Mouse (Mus musculus) lung, embryonic 15.5 days (tissue): ENCODE measurements at regions not wholly inside any gene's neighbourhood (a gene's known extent, or its start where the extent isn't known, plus 50 kb on each side); places are given as distances from the start of the nearest gene placed in this dataset.

Experiments
- ATAC-seq: fragments of 200-750 bp; cut with Nextera tagmentation; 2 replicates; pipeline ENCODE4 v1.8.0; 2017; ENCODE audit warnings: moderate number of reproducible peaks, borderline replicate concordance; ENCODE audit not compliant: low FRiP score, low TSS enrichment; ENCODE audit errors: extremely low read depth
- H3K27ac ChIP-seq: fragments of 300-500 bp; sonication (generic); 2 replicates; pipeline ENCODE4 v1.5.1; 2015; ENCODE audit warnings: moderate library complexity, mild to moderate bottlenecking, inconsistent platforms
- H3K27me3 ChIP-seq: fragments of 300-500 bp; sonication (generic); 2 replicates; pipeline ENCODE4 v1.6.1; 2015; ENCODE audit warnings: inconsistent platforms
- H3K36me3 ChIP-seq: fragments of 300-500 bp; sonication (generic); 2 replicates; pipeline ENCODE4 v1.6.1; 2015; ENCODE audit warnings: inconsistent platforms
- H3K4me1 ChIP-seq: fragments of 300-500 bp; sonication (generic); 2 replicates; pipeline ENCODE4 v1.6.1; 2015; ENCODE audit warnings: inconsistent platforms
- H3K4me2 ChIP-seq: fragments of 300-500 bp; sonication (generic); 2 replicates; pipeline ENCODE4 v1.6.1; 2015; ENCODE audit warnings: inconsistent platforms, mild to moderate bottlenecking, moderate library complexity
- H3K4me3 ChIP-seq: fragments of 300-500 bp; sonication (generic); 2 replicates; pipeline ENCODE4 v1.5.1; 2015; ENCODE audit warnings: mild to moderate bottlenecking, inconsistent platforms
- H3K9ac ChIP-seq: fragments of 300-500 bp; sonication (generic); 2 replicates; pipeline ENCODE4 v1.6.1; 2015; ENCODE audit warnings: inconsistent platforms
- H3K9me3 ChIP-seq: fragments of 300-500 bp; sonication (generic); 2 replicates; pipeline ENCODE4 v1.6.1; 2016; ENCODE audit warnings: inconsistent platforms
- WGBS: fragments of 180-500 bp; shearing (Covaris S2); methylation state at CpG from one replicate; pipeline ENCODE4 v1.1.7; 2015; 5-methylcytosine and 5-hydroxymethylcytosine counted together

GRCm38 (mm10) chr13:58716584-58716983 is 89.8 kb upstream of the Ntrk2 start:
- Histone ChIP-seq H3K4me1 (no peaks in the 10 kb centered on the region), H3K9me3 (no peaks in the 10 kb centered on the region), H3K9ac (no peak overlapping the region), H3K4me3 (no peak overlapping the region), H3K27ac (no peak overlapping the region), H3K4me2 (no peak overlapping the region), H3K27me3 (no peaks in the 10 kb centered on the region), H3K36me3 (no peaks in the 10 kb centered on the region)
- WGBS, result 71% methylated on average over 1 of the region's 1 CpGs
- no peak for ATAC-seq

GRCm38 (mm10) chr13:58730500-58731105 is 75.8 kb upstream of the Ntrk2 start:
- H3K4me1 ChIP-seq, result no peaks in the 10 kb centered on the region
- no peak for ATAC-seq
- no peak overlapping the region for H3K9ac ChIP-seq
- no peak overlapping the region for H3K4me3 ChIP-seq
- WGBS, result 19% methylated on average over 6 of the region's 6 CpGs
- no peak overlapping the region for H3K4me2 ChIP-seq
- no peaks in the 10 kb centered on the region for H3K27me3 ChIP-seq
- H3K9me3 ChIP-seq, result no peaks in the 10 kb centered on the region
- H3K27ac ChIP-seq, result no peak overlapping the region
- H3K36me3 ChIP-seq, result no peaks in the 10 kb centered on the region

DNA sequence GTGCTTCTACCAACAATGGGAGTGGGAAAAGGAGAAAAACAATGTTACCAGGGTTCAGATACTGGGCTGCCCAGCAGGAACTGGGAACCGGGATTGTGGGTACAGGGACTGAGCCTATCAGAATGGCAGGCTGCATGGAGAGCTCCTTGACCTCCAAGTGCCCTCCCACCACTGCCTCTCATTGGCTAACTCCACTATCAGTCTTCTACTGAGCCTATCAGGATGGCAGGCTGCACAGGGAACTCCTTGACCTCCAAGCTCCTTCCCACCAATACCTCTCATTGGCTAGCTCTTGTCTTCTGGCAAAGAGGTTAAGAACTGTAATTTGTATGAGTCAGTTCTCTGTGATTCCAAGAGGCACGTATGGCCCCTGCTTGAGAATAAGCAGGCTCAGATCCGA is 73.6 kb upstream of the Ntrk2 start:
- no peaks in the 10 kb centered on the region for H3K36me3 ChIP-seq
- H3K4me1 ChIP-seq, result no peaks in the 10 kb centered on the region
- no peaks in the 10 kb centered on the region for H3K27me3 ChIP-seq
- 65% methylated on average over 3 of the region's 3 CpGs for WGBS
- no peaks in the 10 kb centered on the region for H3K9me3 ChIP-seq
- no peak overlapping the region for H3K9ac ChIP-seq
- no peak overlapping the region for H3K27ac ChIP-seq
- H3K4me3 ChIP-seq, result no peak overlapping the region
- no peak for ATAC-seq
- no peak overlapping the region for H3K4me2 ChIP-seq

GRCm38 (mm10) chr13:58733615-58734014 is 72.8 kb upstream of the Ntrk2 start:
- Histone ChIP-seq H3K4me3 (no peak overlapping the region), H3K9me3 (no peaks in the 10 kb centered on the region), H3K27me3 (no peaks in the 10 kb centered on the region), H3K27ac (no peak overlapping the region), H3K4me1 (no peaks in the 10 kb centered on the region), H3K36me3 (no peaks in the 10 kb centered on the region), H3K9ac (no peak overlapping the region), H3K4me2 (no peak overlapping the region)
- ATAC-seq, result no peak
- 78% methylated on average over 6 of the region's 6 CpGs for WGBS

- H3K4me1 ChIP-seq, result no peaks in the 10 kb centered on the region
- H3K4me3 ChIP-seq, result no peak overlapping the region
- 15% methylated on average over 6 of the region's 6 CpGs for WGBS
- no peaks in the 10 kb centered on the region for H3K27me3 ChIP-seq
- H3K9ac ChIP-seq, result no peak overlapping the region
- no peak overlapping the region for H3K27ac ChIP-seq
- no peak for ATAC-seq
- no peaks in the 10 kb centered on the region for H3K9me3 ChIP-seq
- no peak overlapping the region for H3K4me2 ChIP-seq
- H3K36me3 ChIP-seq, result no peaks in the 10 kb centered on the region
Observed at GRCm38 (mm10) chr13:58735577-58735976, 70.8 kb upstream of the Ntrk2 start.

- H3K4me3 ChIP-seq, result no peak overlapping the region
- 60% methylated on average over 7 of the region's 7 CpGs for WGBS
- H3K36me3 ChIP-seq, result no peaks in the 10 kb centered on the region
- no peaks in the 10 kb centered on the region for H3K4me1 ChIP-seq
- H3K9me3 ChIP-seq, result no peaks in the 10 kb centered on the region
- no peak for ATAC-seq
- no peak overlapping the region for H3K9ac ChIP-seq
- H3K27me3 ChIP-seq, result no peaks in the 10 kb centered on the region
- H3K27ac ChIP-seq, result no peak overlapping the region
- no peak overlapping the region for H3K4me2 ChIP-seq
Observed at GRCm38 (mm10) chr13:58740731-58741130, 65.6 kb upstream of the Ntrk2 start.

GRCm38 (mm10) chr13:58746056-58746455 is 60.3 kb upstream of the Ntrk2 start:
- no peak overlapping the region for H3K4me3 ChIP-seq
- H3K9ac ChIP-seq, result no peak overlapping the region
- no peak for ATAC-seq
- H3K4me1 ChIP-seq, result no peaks in the 10 kb centered on the region
- H3K4me2 ChIP-seq, result no peak overlapping the region
- no peak overlapping the region for H3K27ac ChIP-seq
- H3K9me3 ChIP-seq, result no peaks in the 10 kb centered on the region
- H3K36me3 ChIP-seq, result no peaks in the 10 kb centered on the region
- H3K27me3 ChIP-seq, result no peaks in the 10 kb centered on the region
- 81% methylated on average over 3 of the region's 3 CpGs for WGBS

GRCm38 (mm10) chr13:58747685-58748084 is 58.7 kb upstream of the Ntrk2 start:
- no peaks in the 10 kb centered on the region for H3K27me3 ChIP-seq
- WGBS, result 76% methylated on average over 6 of the region's 6 CpGs
- no peak for ATAC-seq
- H3K9ac ChIP-seq, result no peak overlapping the region
- H3K9me3 ChIP-seq, result no peaks in the 10 kb centered on the region
- no peak overlapping the region for H3K4me3 ChIP-seq
- H3K27ac ChIP-seq, result no peak overlapping the region
- H3K4me2 ChIP-seq, result no peak overlapping the region
- H3K4me1 ChIP-seq, result no peaks in the 10 kb centered on the region
- H3K36me3 ChIP-seq, result no peaks in the 10 kb centered on the region

DNA sequence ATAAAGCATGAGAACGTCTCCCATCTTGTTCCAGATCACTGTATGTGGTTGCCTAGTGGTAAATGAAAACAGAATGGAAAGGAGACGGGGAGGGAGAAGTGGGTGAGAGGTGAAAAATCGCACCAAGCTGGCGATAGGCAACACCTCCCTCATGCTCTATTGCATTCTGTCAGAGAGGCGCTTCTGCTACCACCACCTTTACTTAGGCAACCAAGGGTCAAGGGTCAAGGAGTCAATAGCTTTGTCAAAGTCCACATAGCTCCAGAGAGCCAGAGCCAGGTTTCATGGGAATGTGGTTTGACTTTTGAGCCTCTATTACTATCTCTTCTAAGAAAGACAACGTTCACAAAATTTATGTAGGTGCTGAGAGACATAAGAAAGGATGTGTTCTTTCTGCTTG is 50.2 kb upstream of the Ntrk2 start:
- WGBS, result 51% methylated on average over 6 of the region's 6 CpGs
- no peak overlapping the region for H3K4me3 ChIP-seq
- H3K9me3 ChIP-seq, result no peaks in the 10 kb centered on the region
- H3K36me3 ChIP-seq, result no peaks in the 10 kb centered on the region
- H3K4me2 ChIP-seq, result no peak overlapping the region
- ATAC-seq, result no peak
- no peaks in the 10 kb centered on the region for H3K27me3 ChIP-seq
- H3K27ac ChIP-seq, result no peak overlapping the region
- no peaks in the 10 kb centered on the region for H3K4me1 ChIP-seq
- no peak overlapping the region for H3K9ac ChIP-seq
